Mouse (Mus musculus): Measurements from ENCODE around the gene Col18a1. TPM values are rescaled to one million over a fixed set of nuclear protein-coding genes. Genes with fewer than 3 reads are reported as not detected.

Col18a1 gene
- polyA plus RNA-seq, 1 experiment: 114 TPM

DNA sequence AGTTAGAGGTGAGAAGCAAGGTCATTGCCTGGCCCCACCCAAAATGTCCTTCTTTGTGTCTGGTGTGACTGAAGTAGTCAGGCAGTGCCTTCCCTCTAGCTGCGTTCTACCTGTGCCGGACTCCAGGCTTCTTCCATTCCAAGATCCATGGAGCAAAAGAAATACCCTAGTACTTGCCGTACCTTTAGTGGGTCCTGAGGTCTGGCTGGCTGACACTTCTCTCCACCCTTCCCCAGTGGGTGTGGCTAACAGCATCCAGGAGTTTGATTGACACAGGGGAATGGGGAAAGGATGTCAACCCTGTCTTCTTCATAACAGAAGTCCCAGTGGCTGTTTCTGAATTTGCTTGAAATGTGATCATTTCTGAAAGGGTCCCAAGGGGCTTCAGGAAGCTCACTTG lies 117.7 kb downstream of the Col18a1 start:
- 82% methylated on average over 3 of the region's 3 CpGs for WGBS

DNA sequence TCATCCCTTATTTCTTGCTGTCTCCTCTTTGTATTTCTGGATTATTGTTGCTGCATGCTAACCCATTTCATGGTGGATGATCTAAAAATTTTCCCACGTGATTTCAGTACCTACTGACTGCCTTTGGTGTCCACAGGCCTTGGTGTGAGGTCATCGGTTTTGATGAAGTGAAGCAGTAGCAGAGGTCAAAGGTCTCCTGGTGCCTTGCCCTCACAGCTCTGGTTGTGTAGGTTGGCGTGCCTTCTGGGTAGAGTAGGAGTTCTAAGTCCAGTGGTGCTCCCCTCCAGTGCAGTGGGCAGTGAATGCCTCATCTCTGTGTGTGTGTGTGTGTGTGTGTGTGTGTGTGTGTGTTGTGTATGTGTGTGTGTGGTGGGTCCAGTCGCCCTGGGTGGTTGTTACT lies 118.2 kb downstream of the Col18a1 start:
- no peaks in the 10 kb centered on the region; the same call in 1 of the 2 replicates for H3K4me1 ChIP-seq (ENCODE audit: control insufficient read depth, insufficient read depth, low read length)
- no peaks in the 10 kb centered on the region for H3K27me3 ChIP-seq (replicated peaks; ENCODE audit: control insufficient read depth, insufficient read depth, low read length)
- H3K4me3 ChIP-seq (ENCODE audit: insufficient read depth, low read depth, low read length): no peak overlapping the region
- TF ChIP-seq POLR2A (IDR thresholded peaks at IDR 0.05; ENCODE audit: low read depth, low read length) (no peak), CTCF (conservative IDR thresholded peaks at IDR 0.05; ENCODE audit: insufficient read depth, insufficient read length, low read depth, low read length) (no peak)
- no peaks in the 10 kb centered on the region for H3K36me3 ChIP-seq (ENCODE audit: control insufficient read depth, insufficient read depth, low read length)
- no peak overlapping the region for H3K27ac ChIP-seq (ENCODE audit: insufficient read depth, low read depth, low read length)
- 37% methylated on average over 4 of the region's 4 CpGs for WGBS
- peak; percentile 75 for DNase-seq

More for the DNA sequence above, 117.7 kb downstream of the Col18a1 start:
- no peak overlapping the region for H3K27ac ChIP-seq (ENCODE audit: insufficient read depth, low read depth, low read length)
- no peak overlapping the region for H3K4me3 ChIP-seq (ENCODE audit: insufficient read depth, low read depth, low read length)
- no peaks in the 10 kb centered on the region for H3K27me3 ChIP-seq (replicated peaks; ENCODE audit: control insufficient read depth, insufficient read depth, low read length)
- no peak for TF ChIP-seq CTCF (conservative IDR thresholded peaks at IDR 0.05; ENCODE audit: insufficient read depth, insufficient read length, low read depth, low read length)
- TF ChIP-seq POLR2A (IDR thresholded peaks at IDR 0.05; ENCODE audit: low read depth, low read length): no peak
- H3K4me1 ChIP-seq (ENCODE audit: control insufficient read depth, insufficient read depth, low read length): no peaks in the 10 kb centered on the region; the same call in 1 of the 2 replicates
- no peaks in the 10 kb centered on the region for H3K36me3 ChIP-seq (ENCODE audit: control insufficient read depth, insufficient read depth, low read length)
- DNase-seq: no peak

DNA sequence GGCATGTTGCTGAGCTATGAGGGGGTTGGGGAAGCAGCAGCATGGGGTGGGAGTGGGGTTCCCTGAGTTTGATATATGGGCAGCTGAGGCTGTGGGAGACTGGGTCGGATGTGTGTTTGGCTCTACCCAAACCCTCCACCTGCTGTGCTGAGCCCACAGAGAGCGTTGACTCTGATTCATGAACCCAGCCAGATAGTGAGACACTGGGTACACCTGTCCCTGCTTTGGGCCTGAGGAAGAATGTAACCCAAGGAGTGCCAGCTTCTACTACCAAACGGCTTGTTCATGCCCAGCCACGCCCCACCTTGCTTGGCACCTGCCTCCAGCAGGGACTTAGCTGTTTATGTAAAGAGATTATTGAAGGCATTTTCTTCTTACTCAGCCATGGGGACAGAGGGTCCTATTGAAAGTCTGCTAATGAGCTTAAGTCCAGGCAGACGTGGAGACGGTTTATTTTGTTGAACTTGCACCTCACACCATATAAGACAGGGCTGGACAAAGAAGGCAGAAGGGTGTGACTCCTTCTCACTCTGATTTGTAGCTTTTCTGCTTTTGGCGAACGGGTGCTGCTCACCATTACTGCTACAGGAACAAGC lies 127.7 kb downstream of the Col18a1 start:
- H3K27ac ChIP-seq (ENCODE audit: insufficient read depth, low read depth, low read length): no peak overlapping the region
- peaks cover 13% of the 10 kb centered on the region; the same call in 1 of the 2 replicates for H3K4me1 ChIP-seq (ENCODE audit: control insufficient read depth, insufficient read depth, low read length)
- H3K4me3 ChIP-seq (ENCODE audit: insufficient read depth, low read depth, low read length): no peak overlapping the region
- TF ChIP-seq POLR2A (IDR thresholded peaks at IDR 0.05; ENCODE audit: low read depth, low read length) (no peak), CTCF (conservative IDR thresholded peaks at IDR 0.05; ENCODE audit: insufficient read depth, insufficient read length, low read depth, low read length) (no peak)
- no peaks in the 10 kb centered on the region; the same call in 1 of the 2 replicates for H3K36me3 ChIP-seq (ENCODE audit: control insufficient read depth, insufficient read depth, low read length)
- 85% methylated on average over 8 of the region's 8 CpGs for WGBS
- H3K27me3 ChIP-seq (replicated peaks; ENCODE audit: control insufficient read depth, insufficient read depth, low read length): no peaks in the 10 kb centered on the region
- no peak for DNase-seq

DNA sequence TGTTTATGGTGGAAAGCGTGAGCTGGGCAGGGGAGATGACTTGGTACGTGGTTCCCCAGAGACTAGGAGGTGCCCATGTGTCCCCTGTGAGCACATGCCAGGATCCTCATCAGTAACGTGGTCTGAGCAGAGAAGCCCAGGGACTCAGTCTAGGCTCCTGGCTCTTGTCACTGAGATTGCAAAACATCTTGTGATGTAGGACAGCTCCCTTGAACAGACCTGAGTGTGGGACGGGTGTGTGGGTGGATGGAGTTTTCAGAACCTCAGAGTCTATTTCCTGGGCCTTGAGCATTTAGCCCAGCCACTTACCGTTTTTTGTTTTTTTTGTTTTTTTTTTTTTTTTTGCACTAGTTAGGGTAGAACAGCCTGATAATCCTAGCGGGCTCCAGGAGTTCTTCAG lies 130.9 kb downstream of the Col18a1 start:
- 62% methylated on average over 6 of the region's 6 CpGs for WGBS
- no peaks in the 10 kb centered on the region for H3K27me3 ChIP-seq (replicated peaks; ENCODE audit: control insufficient read depth, insufficient read depth, low read length)

DNA sequence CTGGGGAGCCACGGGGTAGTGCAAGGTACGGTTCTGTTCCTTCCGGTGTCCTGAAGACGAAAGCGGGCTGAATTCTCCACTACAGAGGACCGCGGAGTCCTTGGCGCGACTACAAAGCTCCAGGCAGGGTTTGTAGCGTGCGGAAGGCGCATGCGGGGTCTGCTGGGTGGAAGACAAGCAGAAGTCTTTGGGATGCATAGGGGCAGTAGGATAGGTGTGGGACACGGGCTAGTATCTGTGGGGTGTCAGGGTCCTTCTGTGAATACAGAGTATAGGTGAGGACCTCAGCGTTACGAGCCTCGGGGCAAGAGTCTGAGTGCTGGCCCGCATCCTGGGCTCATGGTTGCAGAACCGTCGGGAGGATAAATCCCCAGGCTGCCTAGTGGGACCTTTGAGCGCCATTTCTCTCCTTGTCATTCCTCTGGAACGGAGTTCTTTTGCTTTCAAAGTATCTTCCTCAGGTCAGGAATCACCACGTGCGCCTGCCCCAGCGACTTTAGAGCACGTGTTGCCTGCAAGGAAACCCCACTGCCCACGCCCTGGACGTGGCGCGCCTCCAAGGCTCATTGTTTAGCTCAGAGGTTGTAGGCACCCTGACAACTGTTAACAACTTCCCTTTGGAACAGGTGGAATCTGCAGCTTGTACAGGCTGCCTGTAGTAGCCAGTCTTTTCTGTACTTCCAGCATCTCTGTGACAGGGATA lies 132.9 kb downstream of the Col18a1 start:
- Histone ChIP-seq H3K27ac (ENCODE audit: insufficient read depth, low read depth, low read length) (peak overlapping the region; percentile 29; the same call in 1 of the 2 replicates), H3K4me1 (ENCODE audit: control insufficient read depth, insufficient read depth, low read length) (peaks cover 32% of the 10 kb centered on the region), H3K36me3 (ENCODE audit: control insufficient read depth, insufficient read depth, low read length) (no peaks in the 10 kb centered on the region), H3K27me3 (replicated peaks; ENCODE audit: control insufficient read depth, insufficient read depth, low read length) (no peaks in the 10 kb centered on the region), H3K4me3 (ENCODE audit: insufficient read depth, low read depth, low read length) (peak overlapping the region; percentile 82)
- 2% methylated on average over 30 of the region's 30 CpGs for WGBS
- peak; percentile 81 for DNase-seq
- TF ChIP-seq POLR2A (IDR thresholded peaks at IDR 0.05; ENCODE audit: low read depth, low read length): peak; percentile 0
- TF ChIP-seq CTCF (conservative IDR thresholded peaks at IDR 0.05; ENCODE audit: insufficient read depth, insufficient read length, low read depth, low read length): no peak

More for the DNA sequence above, 130.9 kb downstream of the Col18a1 start:
- no peak overlapping the region for H3K27ac ChIP-seq (ENCODE audit: insufficient read depth, low read depth, low read length)
- TF ChIP-seq CTCF (conservative IDR thresholded peaks at IDR 0.05; ENCODE audit: insufficient read depth, insufficient read length, low read depth, low read length) (no peak), POLR2A (IDR thresholded peaks at IDR 0.05; ENCODE audit: low read depth, low read length) (no peak)
- peaks cover 24% of the 10 kb centered on the region; the same call in 1 of the 2 replicates for H3K4me1 ChIP-seq (ENCODE audit: control insufficient read depth, insufficient read depth, low read length)
- DNase-seq: no peak
- H3K36me3 ChIP-seq (ENCODE audit: control insufficient read depth, insufficient read depth, low read length): no peaks in the 10 kb centered on the region
- peak overlapping the region; percentile 23; the same call in 1 of the 2 replicates for H3K4me3 ChIP-seq (ENCODE audit: insufficient read depth, low read depth, low read length)

DNA sequence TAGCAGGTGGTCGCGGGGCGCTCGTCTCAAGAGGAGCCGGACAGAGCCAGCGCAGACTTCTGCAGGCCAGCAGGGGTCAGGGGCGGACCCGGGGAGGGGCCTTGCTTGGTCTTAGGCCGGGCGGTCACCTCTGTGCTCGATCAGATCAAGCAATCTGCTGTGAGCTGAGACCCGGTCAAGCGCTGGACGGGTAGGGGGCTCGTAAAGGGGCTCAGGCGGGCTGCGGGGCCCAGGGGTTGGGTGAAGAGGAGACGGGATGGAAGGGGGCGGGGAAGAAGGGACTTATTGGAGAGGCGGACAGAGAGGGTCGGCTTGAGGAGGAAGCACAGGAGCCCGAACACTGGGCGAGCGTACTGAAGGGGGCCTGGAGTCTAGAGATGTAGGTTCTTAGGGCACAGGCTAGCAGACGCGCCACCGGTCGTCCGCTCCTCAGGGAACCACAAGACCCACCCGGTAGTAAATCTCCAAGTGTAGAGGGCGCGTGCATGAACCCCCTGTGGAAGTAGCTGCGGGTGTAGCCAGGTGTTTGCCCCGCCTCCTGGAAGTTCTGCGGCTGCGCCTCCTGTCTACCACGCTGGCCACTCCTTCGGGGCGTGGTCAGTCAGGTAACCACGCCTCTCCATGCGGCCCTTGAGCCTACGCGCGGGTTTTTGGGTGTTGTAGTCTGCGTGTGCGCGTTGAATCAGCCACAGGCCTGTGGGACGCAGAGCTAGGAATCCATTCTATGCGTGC lies 133.6 kb downstream of the Col18a1 start:
- Histone ChIP-seq H3K36me3 (ENCODE audit: control insufficient read depth, insufficient read depth, low read length) (no peaks in the 10 kb centered on the region), H3K4me1 (ENCODE audit: control insufficient read depth, insufficient read depth, low read length) (peaks cover 32% of the 10 kb centered on the region), H3K27me3 (replicated peaks; ENCODE audit: control insufficient read depth, insufficient read depth, low read length) (no peaks in the 10 kb centered on the region), H3K27ac (ENCODE audit: insufficient read depth, low read depth, low read length) (peak overlapping the region; percentile 67), H3K4me3 (ENCODE audit: insufficient read depth, low read depth, low read length) (peak overlapping the region; percentile 82)
- 2% methylated on average over 49 of the region's 49 CpGs for WGBS
- TF ChIP-seq CTCF (conservative IDR thresholded peaks at IDR 0.05; ENCODE audit: insufficient read depth, insufficient read length, low read depth, low read length) (0 out of 2 replicates have a peak, but pooled peaks have one; percentile 13), POLR2A (IDR thresholded peaks at IDR 0.05; ENCODE audit: low read depth, low read length) (peak; percentile 57)
- peak; percentile 97 for DNase-seq
